Mouse (Mus musculus) megakaryocyte, embryonic 14.5 days (primary cell): ENCODE data around the gene AI837181. TPM values are rescaled to one million over a fixed set of nuclear protein-coding genes. Genes with fewer than 3 reads are reported as not detected.
A peak's percentile ranks its signal among the peaks of the same experiment; 100 is the strongest.

Source experiments
- H3K27me3 ChIP-seq: replicated peaks from 2 replicates; pipeline ENCODE3; 2012; ENCODE audit warnings: inconsistent platforms
- H3K36me3 ChIP-seq: replicated peaks from 2 replicates; pipeline ENCODE3; 2012; ENCODE audit warnings: low read length, inconsistent platforms, mixed read lengths
- H3K4me1 ChIP-seq: 2 replicates; pipeline ENCODE4 v1.6.1; 2012; ENCODE audit warnings: inconsistent platforms
- H3K4me3 ChIP-seq: replicated peaks from 2 replicates; pipeline ENCODE3; 2012; ENCODE audit warnings: moderate library complexity, mild to moderate bottlenecking, inconsistent platforms
- H3K9me3 ChIP-seq: 2 replicates; pipeline ENCODE4 v1.6.1; 2012; ENCODE audit warnings: inconsistent platforms
- FLI1 ChIP-seq: IDR thresholded peaks from 2 replicates; pipeline ENCODE4 v1.6.1; 2012; ENCODE audit warnings: low read length, inconsistent platforms, mixed read lengths
- GATA1 ChIP-seq: IDR thresholded peaks from 3 replicates; pipeline ENCODE4 v1.6.1; 2012; ENCODE audit warnings: mixed read lengths, low read length, inconsistent platforms, borderline replicate concordance
- polyA plus RNA-seq: library from polyadenylated mRNA; stranded (reverse); fragments of >175 nt; gene quantifications from 2 replicates; pipeline ENCODE4 v1.2.3, GENCODE M21; 2012; ENCODE audit warnings: low replicate concordance; ENCODE audit not compliant: insufficient read depth

Gene AI837181
- polyA plus RNA-seq, 1 experiment, result 100 TPM

GRCm38 (mm10) chr19:5411961-5412360 lies 13.0 kb upstream of the AI837181 start:
- Histone ChIP-seq H3K4me3 (no peak overlapping the region), H3K9me3 (no peaks in the 10 kb centered on the region), H3K27me3 (peaks cover 4% of the 10 kb centered on the region), H3K36me3 (no peaks in the 10 kb centered on the region), H3K4me1 (peaks cover 39% of the 10 kb centered on the region)
- TF ChIP-seq FLI1, result no peak
- no peak for TF ChIP-seq GATA1

- Histone ChIP-seq H3K27me3 (peaks cover 4% of the 10 kb centered on the region), H3K9me3 (no peaks in the 10 kb centered on the region), H3K36me3 (no peaks in the 10 kb centered on the region), H3K4me1 (peaks cover 34% of the 10 kb centered on the region), H3K4me3 (no peak overlapping the region)
- TF ChIP-seq GATA1 (no peak), FLI1 (no peak)
Measured at GRCm38 (mm10) chr19:5413840-5414239, 11.1 kb upstream of the AI837181 start.

DNA sequence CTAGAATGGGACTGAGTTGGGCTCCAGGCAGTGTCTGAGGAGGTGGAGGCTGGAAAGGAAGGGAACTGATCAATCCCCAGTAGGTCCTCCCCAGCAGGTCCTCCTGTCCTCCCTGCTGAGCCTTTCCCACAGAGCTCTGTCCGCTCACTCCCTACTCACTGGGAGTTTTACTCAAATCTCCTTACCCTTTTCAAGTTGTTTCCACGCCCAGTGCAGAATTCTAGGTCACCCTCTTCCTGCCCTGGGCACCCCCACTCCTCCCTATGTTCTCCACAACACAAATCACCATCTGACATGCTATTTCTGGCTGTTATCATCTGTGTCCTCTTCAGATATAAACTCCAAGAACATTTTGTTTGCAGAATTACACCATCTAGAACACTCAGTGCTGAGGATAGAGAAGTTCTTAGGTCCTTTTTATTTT lies 10.4 kb upstream of the AI837181 start:
- Histone ChIP-seq H3K4me1 (peaks cover 30% of the 10 kb centered on the region), H3K36me3 (peaks cover 2% of the 10 kb centered on the region), H3K4me3 (peak overlapping the region; percentile 1), H3K27me3 (peaks cover 4% of the 10 kb centered on the region), H3K9me3 (no peaks in the 10 kb centered on the region)
- no peak for TF ChIP-seq FLI1
- TF ChIP-seq GATA1, result no peak

- Histone ChIP-seq H3K36me3 (peaks cover 42% of the 10 kb centered on the region), H3K27me3 (no peaks in the 10 kb centered on the region), H3K4me3 (no peak overlapping the region), H3K9me3 (no peaks in the 10 kb centered on the region), H3K4me1 (peaks cover 52% of the 10 kb centered on the region)
- TF ChIP-seq GATA1, result no peak
Measured at GRCm38 (mm10) chr19:5418750-5419466, 6.0 kb upstream of the AI837181 start.

- Histone ChIP-seq H3K27me3 (no peaks in the 10 kb centered on the region), H3K36me3 (peaks cover 42% of the 10 kb centered on the region), H3K4me1 (peaks cover 49% of the 10 kb centered on the region), H3K4me3 (no peak overlapping the region), H3K9me3 (no peaks in the 10 kb centered on the region)
- TF ChIP-seq GATA1 (no peak), FLI1 (no peak)
Measured at GRCm38 (mm10) chr19:5419630-5420029, 5.3 kb upstream of the AI837181 start.

DNA sequence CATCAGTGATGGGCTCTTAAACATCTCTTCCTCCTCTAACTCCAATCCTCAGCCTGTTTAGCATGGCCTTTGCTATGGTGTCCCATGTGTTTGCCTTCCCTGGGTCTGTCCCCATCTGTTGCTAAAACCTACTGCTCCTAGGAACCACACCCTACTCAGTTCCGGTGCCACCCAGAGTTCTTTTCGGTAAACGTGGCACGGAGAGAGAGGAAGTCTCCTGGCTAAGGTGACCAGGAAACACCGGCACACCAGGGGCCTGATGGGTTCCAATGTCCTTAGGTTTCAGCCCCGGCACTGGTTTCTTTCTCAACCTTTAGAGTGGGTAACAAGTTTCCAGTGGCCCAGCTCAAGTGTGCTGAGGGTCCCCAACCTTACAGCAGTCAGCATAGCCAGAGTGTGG lies 4.4 kb upstream of the AI837181 start:
- Histone ChIP-seq H3K4me3 (peak overlapping the region; percentile 23), H3K9me3 (no peaks in the 10 kb centered on the region), H3K27me3 (no peaks in the 10 kb centered on the region), H3K36me3 (peaks cover 42% of the 10 kb centered on the region), H3K4me1 (peaks cover 48% of the 10 kb centered on the region)
- TF ChIP-seq GATA1 (no peak), FLI1 (no peak)

DNA sequence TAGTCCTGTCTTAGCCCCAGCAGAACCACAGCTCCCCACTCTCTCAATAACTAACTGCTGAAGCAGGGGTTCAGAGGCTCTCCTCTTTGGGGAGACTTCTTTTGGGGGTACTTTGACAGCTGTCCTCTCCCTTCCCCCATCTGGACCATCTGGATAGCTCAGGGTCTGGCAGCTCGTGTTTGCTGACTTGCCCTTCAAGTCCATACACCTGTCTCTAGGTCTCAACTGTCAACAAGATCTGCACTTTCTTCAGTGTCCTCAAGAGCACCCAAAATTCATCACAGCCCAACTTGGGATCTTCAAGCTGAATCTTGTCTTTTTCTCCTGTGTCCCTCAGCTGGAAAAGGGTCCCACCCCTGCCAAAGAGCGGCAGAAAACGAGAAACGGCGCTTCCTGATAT lies 3.2 kb upstream of the AI837181 start:
- Histone ChIP-seq H3K4me3 (no peak overlapping the region), H3K4me1 (peaks cover 59% of the 10 kb centered on the region), H3K27me3 (no peaks in the 10 kb centered on the region), H3K9me3 (no peaks in the 10 kb centered on the region), H3K36me3 (peaks cover 52% of the 10 kb centered on the region)
- TF ChIP-seq GATA1 (no peak), FLI1 (no peak)

DNA sequence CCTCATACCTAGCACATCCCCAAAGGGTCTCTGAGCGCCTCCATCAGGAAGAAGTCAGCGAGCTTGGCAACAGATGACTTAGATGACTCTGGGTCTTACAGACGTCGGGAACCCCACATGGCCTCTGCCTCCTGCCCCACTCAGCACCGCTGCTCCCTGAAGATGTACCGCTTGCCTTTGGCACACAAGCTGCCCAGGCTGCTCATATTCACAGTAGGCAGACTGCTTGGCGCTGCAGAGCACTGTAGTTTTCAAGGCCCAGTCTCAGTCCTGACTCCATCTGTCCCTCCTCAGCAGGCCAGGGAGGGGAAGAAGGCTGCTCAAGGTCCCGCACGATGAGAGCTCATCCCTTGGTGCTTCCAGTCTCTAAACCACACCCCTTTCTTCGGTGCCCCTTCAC lies 2.7 kb upstream of the AI837181 start:
- TF ChIP-seq GATA1 (no peak), FLI1 (no peak)
- peaks cover 57% of the 10 kb centered on the region for H3K36me3 ChIP-seq

DNA sequence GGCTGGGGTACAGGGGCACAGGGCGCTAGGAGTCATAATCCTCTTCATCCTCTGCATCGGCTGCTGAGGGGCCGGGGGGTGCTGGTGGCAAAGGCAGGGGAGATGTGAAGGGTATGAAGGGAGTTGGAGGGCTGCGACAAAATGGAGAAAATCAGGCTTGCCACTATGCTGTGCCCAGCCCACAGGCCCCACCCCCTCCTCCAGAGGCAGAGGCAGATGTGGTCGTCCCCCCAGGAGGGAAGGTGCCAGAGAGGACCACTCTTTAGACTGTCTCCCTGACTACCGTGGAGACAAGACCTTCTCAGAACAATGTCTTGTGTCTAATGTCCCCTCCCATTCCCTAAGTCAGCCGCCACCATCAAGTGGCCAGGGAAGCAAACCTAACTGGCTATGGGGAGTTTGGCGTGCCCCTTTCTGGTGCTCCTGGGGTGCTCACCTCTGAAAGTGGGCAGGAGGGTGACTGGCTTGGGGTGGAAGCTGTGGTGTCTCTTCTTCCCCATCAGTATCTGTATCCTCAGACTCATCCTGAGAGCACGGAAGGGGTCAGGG lies 2.0 kb upstream of the AI837181 start:
- no peaks in the 10 kb centered on the region for H3K9me3 ChIP-seq
- peaks cover 61% of the 10 kb centered on the region for H3K36me3 ChIP-seq
- peak overlapping the region; percentile 100 for H3K4me3 ChIP-seq
- H3K27me3 ChIP-seq, result no peaks in the 10 kb centered on the region
- peaks cover 60% of the 10 kb centered on the region for H3K4me1 ChIP-seq
- TF ChIP-seq FLI1, result no peak
- no peak for TF ChIP-seq GATA1

More for the DNA sequence above, 2.7 kb upstream of the AI837181 start:
- Histone ChIP-seq H3K4me1 (peaks cover 64% of the 10 kb centered on the region), H3K27me3 (no peaks in the 10 kb centered on the region), H3K9me3 (no peaks in the 10 kb centered on the region), H3K4me3 (no peak overlapping the region)

DNA sequence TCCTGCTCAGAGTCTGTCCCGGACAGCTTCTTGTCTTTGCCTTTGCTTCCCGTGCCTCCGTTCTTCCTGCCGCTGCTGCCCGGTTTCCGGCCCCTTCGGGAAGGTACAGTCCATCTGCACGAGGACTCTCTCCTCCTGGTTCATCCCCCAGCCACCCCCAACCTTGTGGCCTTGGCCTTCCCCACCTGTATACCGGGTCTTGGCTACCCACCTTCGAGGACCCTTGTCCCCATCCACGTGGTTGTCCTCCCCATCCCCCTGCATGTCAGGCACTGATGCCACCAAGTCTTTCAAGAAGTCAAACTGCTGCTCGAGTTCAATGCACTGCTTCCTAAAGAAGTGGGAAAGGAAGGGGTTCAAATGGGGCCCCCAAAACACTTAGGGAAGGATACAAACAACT lies 1.4 kb upstream of the AI837181 start:
- Histone ChIP-seq H3K4me3 (peak overlapping the region; percentile 100), H3K4me1 (peaks cover 57% of the 10 kb centered on the region), H3K36me3 (peaks cover 65% of the 10 kb centered on the region)

More for the DNA sequence above, 1.4 kb upstream of the AI837181 start:
- H3K9me3 ChIP-seq, result no peaks in the 10 kb centered on the region
- TF ChIP-seq GATA1, result no peak
- no peak for TF ChIP-seq FLI1
- no peaks in the 10 kb centered on the region for H3K27me3 ChIP-seq
